Comparison of ENCODE assay signal across 24 mouse cellular contexts in genomic region chr12:69464906-69465305, GRCm38 (mm10).
"Had no signal": no experiment of that assay in that cellular context is flagged by ENCODE, and none has a peak within 500 bp of the region (broad histone marks: within the 10 kb centered on the region; RNA-seq: fewer than 3 reads in every experiment).

No protein-coding gene starts in this region.

- H3K27ac ChIP-seq: gastrocnemius, adult 2 months; heart, adult 2 months; heart, embryonic 10.5 days; hindbrain, embryonic 10.5 days; hindbrain, embryonic 12.5 days; hindbrain, embryonic 14.5 days; hindbrain, postnatal 0 days; layer of hippocampus, adult 2 months; limb, embryonic 10.5 days; limb, embryonic 12.5 days; liver, embryonic 13.5 days had no signal

- H3K36me3 ChIP-seq: heart, embryonic 10.5 days; heart, embryonic 12.5 days; hindbrain, embryonic 10.5 days; hindbrain, embryonic 12.5 days; limb, embryonic 10.5 days; limb, embryonic 12.5 days; liver, embryonic 13.5 days had no signal

- H3K9me3 ChIP-seq: heart, embryonic 10.5 days; heart, embryonic 12.5 days; hindbrain, embryonic 10.5 days; hindbrain, embryonic 12.5 days; limb, embryonic 10.5 days; limb, embryonic 12.5 days; liver, embryonic 13.5 days had no signal

- DNase-seq: gastrocnemius, adult 2 months; gastrocnemius, postnatal 10 days; gastrocnemius, postnatal 25 days; heart, adult 2 months; heart, postnatal 10 days; heart, postnatal 4 days; kidney, adult 11 months; kidney, adult 2 months; kidney, postnatal 10 days; kidney, postnatal 25 days; kidney, postnatal 4 days; liver; liver, embryonic 13.5 days had no signal

- H3K4me3 ChIP-seq: gastrocnemius, adult 2 months; heart, adult 2 months; heart, embryonic 10.5 days; heart, embryonic 12.5 days; hindbrain, embryonic 10.5 days; hindbrain, embryonic 12.5 days; layer of hippocampus, adult 2 months; limb, embryonic 10.5 days; limb, embryonic 12.5 days; liver, embryonic 13.5 days had no signal

- H3K27me3 ChIP-seq: heart, embryonic 12.5 days; hindbrain, embryonic 12.5 days; limb, embryonic 12.5 days; liver, embryonic 13.5 days had no signal

- H3K9ac ChIP-seq: heart, embryonic 12.5 days; hindbrain, embryonic 12.5 days; hindbrain, embryonic 14.5 days; limb, embryonic 12.5 days; liver, embryonic 13.5 days had no signal

- ATAC-seq: hindbrain, postnatal 0 days; intestine, embryonic 16.5 days had no signal

- H3K4me2 ChIP-seq: heart, embryonic 12.5 days; hindbrain, embryonic 12.5 days; hindbrain, embryonic 14.5 days; limb, embryonic 12.5 days; liver, embryonic 11.5 days; liver, embryonic 13.5 days had no signal
